Mouse (Mus musculus) liver, adult 2 months (tissue): ENCODE results near the gene Syt1.

Source experiments
- CTCF ChIP-seq: fragments of 200-500 bp; IDR thresholded peaks from 2 replicates; pipeline ENCODE4 v1.5.1; 2011; ENCODE audit warnings: low read depth, low read length, control low read depth
- POLR2A ChIP-seq: fragments of 200-500 bp; IDR thresholded peaks from 2 replicates; pipeline ENCODE4 v1.6.1; 2011; ENCODE audit warnings: low read length, control low read depth; ENCODE audit not compliant: insufficient read depth; ENCODE audit errors: extremely low read depth

DNA sequence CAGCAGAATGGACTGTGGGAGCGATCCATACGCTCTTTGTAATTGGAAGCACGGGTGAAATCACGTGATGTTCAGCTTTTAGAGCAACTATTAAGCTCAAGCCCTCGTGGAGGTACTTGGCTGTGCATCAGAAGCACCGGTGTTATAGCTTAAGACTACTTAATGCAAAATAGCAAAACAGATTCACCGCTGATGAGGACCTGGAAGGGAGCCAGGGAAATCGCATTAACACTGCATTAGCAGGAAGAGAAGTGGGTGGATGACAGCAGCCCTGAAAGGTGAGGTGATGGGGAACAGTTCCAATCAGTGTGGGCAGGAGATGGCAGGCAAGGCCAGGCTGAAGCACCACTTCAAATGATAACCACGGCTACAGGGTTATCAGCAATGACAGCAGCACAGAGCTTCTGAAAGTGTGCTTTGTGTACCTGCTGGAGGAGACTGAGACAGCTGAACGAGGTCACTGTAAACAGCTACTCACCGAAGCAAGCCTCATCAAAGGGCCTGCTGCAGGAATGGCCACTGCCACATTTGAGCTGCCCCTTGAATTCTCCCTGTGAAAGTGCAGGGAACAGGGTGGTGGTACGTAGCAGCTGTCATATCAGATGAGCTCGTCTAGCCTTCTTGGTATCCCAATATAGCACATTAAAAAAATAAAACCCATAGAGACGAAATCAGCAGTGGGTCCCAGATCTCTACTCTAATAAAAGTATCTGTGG lies 330.9 kb downstream of the Syt1 start:
- TF ChIP-seq CTCF (no peak), POLR2A (no peak)
